Mouse (Mus musculus): ENCODE results near the gene Hspg2. TPM values are rescaled to one million over a fixed set of nuclear protein-coding genes. Genes with fewer than 3 reads are reported as not detected.

The Hspg2 gene
- polyA plus RNA-seq, 1 experiment from 2014 or later: 15.2 TPM

- peaks cover 77% of the 10 kb centered on the region for H3K4me1 ChIP-seq (replicated peaks)
- no peak overlapping the region for H3K4me3 ChIP-seq
- no peaks in the 10 kb centered on the region for H3K9me3 ChIP-seq
- 44% methylated on average over 11 of the region's 11 CpGs for WGBS
- peak overlapping the region; percentile 84 for H3K27ac ChIP-seq
- no peaks in the 10 kb centered on the region for H3K36me3 ChIP-seq
- no peaks in the 10 kb centered on the region for H3K27me3 ChIP-seq (ENCODE audit: insufficient read depth, poor library complexity, severe bottlenecking)
- no peak for DNase-seq (ENCODE audit: low spot score)
Observed at GRCm38 (mm10) chr4:137488038-137488437, 19.5 kb downstream of the Hspg2 start.

DNA sequence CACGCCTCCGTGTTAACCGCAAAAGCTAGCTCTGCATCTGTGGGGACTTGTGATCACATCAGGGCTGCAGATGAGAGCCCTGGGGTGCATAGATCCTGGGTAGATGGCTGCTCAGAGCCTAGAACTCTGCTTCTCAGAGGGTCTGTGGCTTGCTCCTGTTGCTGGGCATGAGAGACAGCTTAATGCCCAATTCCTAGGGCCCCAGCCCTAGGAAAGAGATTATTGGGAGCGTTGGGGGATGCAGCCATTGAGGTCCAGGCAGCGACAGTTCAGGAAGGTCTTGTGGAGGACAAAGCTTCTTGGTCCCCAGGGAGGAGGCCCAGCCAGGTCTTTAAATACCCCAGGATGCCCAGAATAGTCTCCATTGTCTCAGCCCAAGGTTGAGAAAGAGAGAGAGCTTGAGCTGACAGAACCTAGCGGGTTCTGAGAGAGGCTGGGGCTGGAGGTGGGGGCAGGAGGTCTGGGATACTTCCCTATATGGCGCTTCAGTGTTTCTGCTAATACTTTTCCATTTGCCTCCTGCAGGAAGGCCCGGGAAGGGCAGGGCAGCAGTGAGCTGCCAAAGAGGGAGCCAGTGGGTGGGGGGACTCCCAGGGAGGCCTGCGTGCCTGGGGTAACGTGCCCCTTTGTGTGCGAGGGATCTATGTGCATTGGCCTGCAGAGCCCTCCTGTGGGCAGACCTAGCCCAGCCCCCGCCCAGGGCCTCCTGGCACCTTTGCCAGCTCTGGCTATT lies 20.2 kb downstream of the Hspg2 start:
- Histone ChIP-seq H3K27me3 (ENCODE audit: insufficient read depth, poor library complexity, severe bottlenecking) (no peaks in the 10 kb centered on the region), H3K36me3 (no peaks in the 10 kb centered on the region), H3K4me3 (no peak overlapping the region), H3K9me3 (no peaks in the 10 kb centered on the region), H3K27ac (peak overlapping the region; percentile 84), H3K4me1 (replicated peaks) (peaks cover 74% of the 10 kb centered on the region)
- peak; percentile 62 for DNase-seq (ENCODE audit: low spot score)
- 11% methylated on average over 12 of the region's 12 CpGs for WGBS

- H3K27me3 ChIP-seq (ENCODE audit: insufficient read depth, poor library complexity, severe bottlenecking): no peaks in the 10 kb centered on the region
- 58% methylated on average over 8 of the region's 8 CpGs for WGBS
- no peaks in the 10 kb centered on the region for H3K9me3 ChIP-seq
- H3K4me1 ChIP-seq (replicated peaks): peaks cover 71% of the 10 kb centered on the region
- no peak overlapping the region for H3K4me3 ChIP-seq
- H3K27ac ChIP-seq: peak overlapping the region; percentile 84
- DNase-seq (ENCODE audit: low spot score): no peak
- no peaks in the 10 kb centered on the region for H3K36me3 ChIP-seq
Observed at GRCm38 (mm10) chr4:137489996-137490395, 21.4 kb downstream of the Hspg2 start.

GRCm38 (mm10) chr4:137492563-137492962 lies 24.0 kb downstream of the Hspg2 start:
- peaks cover 66% of the 10 kb centered on the region for H3K4me1 ChIP-seq (replicated peaks)

DNA sequence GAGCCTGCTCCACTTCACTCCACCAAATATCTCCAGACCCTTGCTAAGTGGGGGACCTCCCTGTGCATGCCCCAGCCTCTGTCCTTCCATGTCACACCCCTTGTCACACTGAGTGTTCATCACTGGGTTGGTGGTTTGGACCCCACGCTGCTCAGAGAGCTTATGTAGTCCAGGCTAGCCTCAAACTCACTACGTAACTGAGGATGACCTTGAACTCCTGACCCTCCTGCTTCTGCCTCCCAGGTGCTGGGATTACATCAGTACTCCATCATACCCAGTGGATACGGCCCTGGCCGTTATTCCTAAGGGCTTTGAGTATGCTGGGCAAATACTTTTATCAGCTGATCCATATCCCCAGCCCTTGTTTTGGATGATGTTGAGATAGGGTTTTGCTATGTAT lies 24.6 kb downstream of the Hspg2 start:
- no peak for DNase-seq (ENCODE audit: low spot score)
- Histone ChIP-seq H3K4me1 (replicated peaks) (peaks cover 66% of the 10 kb centered on the region), H3K36me3 (no peaks in the 10 kb centered on the region), H3K9me3 (no peaks in the 10 kb centered on the region), H3K27ac (no peak overlapping the region), H3K27me3 (ENCODE audit: insufficient read depth, poor library complexity, severe bottlenecking) (no peaks in the 10 kb centered on the region), H3K4me3 (no peak overlapping the region)
- 90% methylated on average over 4 of the region's 4 CpGs for WGBS

More at GRCm38 (mm10) chr4:137492563-137492962, 24.0 kb downstream of the Hspg2 start:
- no peaks in the 10 kb centered on the region for H3K27me3 ChIP-seq (ENCODE audit: insufficient read depth, poor library complexity, severe bottlenecking)
- H3K36me3 ChIP-seq: no peaks in the 10 kb centered on the region
- no peak overlapping the region for H3K4me3 ChIP-seq
- no peaks in the 10 kb centered on the region for H3K9me3 ChIP-seq
- DNase-seq (ENCODE audit: low spot score): no peak
- WGBS: 82% methylated on average over 11 of the region's 11 CpGs
- H3K27ac ChIP-seq: no peak overlapping the region

DNA sequence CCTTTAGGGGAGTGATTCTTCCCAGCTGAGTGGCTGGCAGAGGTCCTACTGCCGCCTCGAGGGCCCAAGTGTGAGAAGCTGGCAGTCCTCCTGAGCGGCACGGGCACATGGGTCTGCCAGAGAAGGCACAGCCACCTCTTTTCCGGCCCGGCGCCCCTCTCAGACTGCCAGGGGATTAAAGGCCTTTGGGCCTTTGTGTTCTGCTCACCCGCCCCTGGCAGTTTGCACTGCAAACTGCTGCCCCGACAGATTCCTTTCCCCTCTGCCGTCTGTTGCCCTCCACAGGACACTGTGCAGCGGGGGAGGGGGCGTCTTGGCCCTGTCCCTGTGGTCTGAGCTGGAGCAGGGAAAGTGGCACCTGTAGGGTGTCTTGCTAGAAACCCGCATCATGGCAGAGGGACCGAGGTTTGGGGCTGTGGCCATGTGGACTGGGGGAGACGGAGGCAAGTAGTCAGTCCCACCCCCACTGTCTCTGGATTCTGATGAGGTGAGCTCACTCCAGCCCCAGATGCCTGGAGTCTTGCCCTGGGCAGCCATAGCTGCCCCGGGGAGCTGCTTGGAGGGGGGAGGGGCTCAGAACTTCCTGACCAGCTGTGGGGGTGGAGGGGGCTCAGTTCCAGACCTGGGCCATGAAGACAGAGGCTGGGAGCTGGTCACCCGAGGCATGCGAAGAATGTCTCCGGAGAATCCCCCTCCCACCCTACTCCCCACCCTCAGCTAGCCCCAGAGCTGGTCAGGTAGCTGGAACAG lies 26.4 kb downstream of the Hspg2 start:
- no peak overlapping the region for H3K4me3 ChIP-seq
- peak overlapping the region; percentile 87 for H3K27ac ChIP-seq
- 8% methylated on average over 19 of the region's 19 CpGs for WGBS
- no peaks in the 10 kb centered on the region for H3K9me3 ChIP-seq
- DNase-seq (ENCODE audit: low spot score): peak; percentile 60
- H3K4me1 ChIP-seq (replicated peaks): peaks cover 66% of the 10 kb centered on the region
- H3K27me3 ChIP-seq (ENCODE audit: insufficient read depth, poor library complexity, severe bottlenecking): no peaks in the 10 kb centered on the region
- H3K36me3 ChIP-seq: no peaks in the 10 kb centered on the region

DNA sequence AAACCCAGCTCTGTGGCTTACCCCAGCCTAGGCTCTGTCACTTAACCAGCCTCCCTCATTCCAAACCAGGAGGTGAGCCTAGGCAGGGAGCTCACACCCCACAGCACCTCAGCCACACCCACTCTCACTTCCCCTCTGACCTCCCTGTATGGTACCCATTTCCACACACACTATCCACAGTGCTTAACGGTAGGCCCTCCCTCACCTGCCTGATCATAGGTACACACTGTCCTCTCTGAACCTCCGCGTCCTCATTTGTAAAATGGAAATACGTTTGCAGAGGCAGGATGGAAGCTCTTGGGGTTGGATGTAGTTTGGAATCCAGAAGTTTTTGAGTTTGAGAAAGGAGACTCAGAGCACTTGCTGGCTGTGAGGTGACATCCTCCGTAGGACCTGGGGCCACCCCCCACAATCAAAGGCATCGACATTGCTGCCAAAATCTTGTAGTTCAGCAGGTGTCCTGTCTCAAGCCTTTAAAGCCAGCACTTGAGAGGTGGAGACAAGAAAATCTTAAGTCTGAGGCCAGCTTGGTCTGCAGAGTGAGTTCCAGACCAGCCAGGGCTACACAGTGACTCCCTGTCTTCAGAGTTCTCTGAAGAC lies 27.0 kb downstream of the Hspg2 start:
- Histone ChIP-seq H3K4me3 (no peak overlapping the region), H3K4me1 (replicated peaks) (peaks cover 65% of the 10 kb centered on the region), H3K27ac (peak overlapping the region; percentile 87), H3K9me3 (no peaks in the 10 kb centered on the region), H3K27me3 (ENCODE audit: insufficient read depth, poor library complexity, severe bottlenecking) (no peaks in the 10 kb centered on the region), H3K36me3 (no peaks in the 10 kb centered on the region)
- 62% methylated on average over 6 of the region's 6 CpGs for WGBS
- DNase-seq (ENCODE audit: low spot score): no peak

DNA sequence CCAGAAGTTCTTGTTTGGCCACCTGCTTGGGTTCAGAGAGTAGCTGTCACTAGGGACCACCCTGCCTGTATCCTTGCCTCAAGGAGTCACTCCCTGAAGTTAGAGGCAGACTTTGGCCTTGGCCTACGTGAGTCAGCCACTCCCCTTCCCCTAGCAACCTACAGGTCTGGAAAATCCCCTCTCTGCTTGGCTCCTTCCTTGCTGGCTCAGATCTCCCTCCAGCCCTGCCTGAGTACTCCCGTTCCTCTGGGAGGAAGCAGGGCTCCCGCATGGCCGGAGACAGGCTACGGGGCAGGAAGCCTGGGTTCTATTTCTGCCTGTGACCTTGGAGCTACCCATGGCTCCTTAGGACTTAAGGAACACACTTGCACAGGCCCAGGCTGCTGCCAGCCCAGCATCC lies 28.8 kb downstream of the Hspg2 start:
- DNase-seq (ENCODE audit: low spot score): no peak
- 73% methylated on average over 5 of the region's 5 CpGs for WGBS
- peaks cover 63% of the 10 kb centered on the region for H3K4me1 ChIP-seq (replicated peaks)
- H3K4me3 ChIP-seq: no peak overlapping the region
- H3K27me3 ChIP-seq (ENCODE audit: insufficient read depth, poor library complexity, severe bottlenecking): no peaks in the 10 kb centered on the region
- peaks cover 15% of the 10 kb centered on the region for H3K36me3 ChIP-seq
- H3K9me3 ChIP-seq: no peaks in the 10 kb centered on the region
- H3K27ac ChIP-seq: peak overlapping the region; percentile 68

DNA sequence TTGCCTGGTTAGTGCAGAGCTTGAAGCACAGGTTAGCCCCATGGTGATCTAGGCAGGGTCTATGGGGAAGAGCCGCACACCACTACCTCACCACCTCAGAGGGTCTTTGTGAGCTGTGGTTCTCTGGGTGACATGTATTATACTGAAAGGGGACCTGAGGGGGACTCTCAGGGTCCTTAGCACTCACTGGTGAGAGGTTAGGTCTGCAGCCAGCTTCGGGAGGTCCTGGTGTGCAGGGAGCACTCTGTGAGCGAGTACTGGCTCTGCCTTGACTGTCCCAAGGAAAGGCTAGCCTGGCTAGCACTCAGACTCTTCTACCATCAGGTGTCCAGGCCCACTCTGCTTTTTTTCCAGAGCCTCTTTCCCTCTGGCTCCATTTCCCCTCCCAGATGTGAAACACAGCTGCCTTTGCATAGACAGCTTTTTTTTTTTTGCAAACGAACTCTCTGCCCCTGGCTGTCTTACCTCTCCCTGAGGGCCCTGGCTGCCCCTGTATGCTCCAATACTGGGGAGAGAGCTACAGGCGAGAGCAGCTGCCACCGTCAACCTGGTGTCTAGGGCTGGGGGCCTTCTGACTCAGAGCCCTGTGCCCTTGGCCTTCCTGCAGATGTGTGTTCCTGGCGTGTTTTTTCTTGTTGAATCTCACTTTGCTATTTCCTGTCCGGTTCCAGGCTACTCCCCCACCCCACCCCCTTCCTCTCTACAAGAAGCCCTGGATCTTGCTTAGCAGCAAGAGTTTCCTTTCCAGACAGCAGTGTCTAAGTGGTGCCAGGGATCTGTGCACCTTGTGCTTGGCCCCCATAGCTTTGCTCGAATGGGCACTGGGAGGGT lies 29.5 kb downstream of the Hspg2 start:
- peak; percentile 30 for DNase-seq (ENCODE audit: low spot score)
- peaks cover 22% of the 10 kb centered on the region for H3K36me3 ChIP-seq
- H3K27ac ChIP-seq: peak overlapping the region; percentile 68
- H3K4me3 ChIP-seq: peak overlapping the region; percentile 3; the same call in 1 of the 2 replicates
- peaks cover 64% of the 10 kb centered on the region for H3K4me1 ChIP-seq (replicated peaks)
- H3K27me3 ChIP-seq (ENCODE audit: insufficient read depth, poor library complexity, severe bottlenecking): no peaks in the 10 kb centered on the region
- no peaks in the 10 kb centered on the region for H3K9me3 ChIP-seq
- WGBS: 61% methylated on average over 9 of the region's 9 CpGs

GRCm38 (mm10) chr4:137498882-137499583 lies 30.5 kb downstream of the Hspg2 start:
- DNase-seq (ENCODE audit: low spot score): no peak
- no peaks in the 10 kb centered on the region for H3K9me3 ChIP-seq
- H3K27ac ChIP-seq: peak overlapping the region; percentile 8
- no peak overlapping the region for H3K4me3 ChIP-seq
- no peaks in the 10 kb centered on the region for H3K27me3 ChIP-seq (ENCODE audit: insufficient read depth, poor library complexity, severe bottlenecking)
- 88% methylated on average over 9 of the region's 9 CpGs for WGBS
- H3K36me3 ChIP-seq: peaks cover 31% of the 10 kb centered on the region
- peaks cover 70% of the 10 kb centered on the region for H3K4me1 ChIP-seq (replicated peaks)

DNA sequence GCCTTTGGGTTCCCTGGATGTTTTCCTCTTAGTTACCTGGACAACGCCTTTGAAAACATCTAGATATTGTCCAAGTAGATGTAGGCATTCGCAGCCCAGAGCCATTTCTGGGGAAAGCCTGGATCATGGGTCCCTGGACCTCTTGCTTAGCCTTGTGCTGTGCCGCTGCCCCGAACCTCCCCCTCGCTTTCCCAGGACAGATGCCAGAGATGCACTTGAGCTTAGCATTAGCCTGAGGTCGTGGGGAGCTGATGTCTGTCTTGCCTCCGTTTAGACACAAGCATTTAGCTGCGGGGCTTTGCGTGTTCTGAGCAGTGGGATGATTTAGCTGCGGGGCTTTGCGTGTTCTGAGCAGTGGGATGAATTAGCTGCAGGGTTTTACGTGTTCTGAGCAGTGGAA lies 31.6 kb downstream of the Hspg2 start:
- WGBS: 87% methylated on average over 12 of the region's 12 CpGs
- Histone ChIP-seq H3K9me3 (no peaks in the 10 kb centered on the region), H3K27ac (no peak overlapping the region), H3K4me3 (no peak overlapping the region), H3K36me3 (peaks cover 35% of the 10 kb centered on the region), H3K27me3 (ENCODE audit: insufficient read depth, poor library complexity, severe bottlenecking) (no peaks in the 10 kb centered on the region), H3K4me1 (replicated peaks) (peaks cover 59% of the 10 kb centered on the region)
- no peak for DNase-seq (ENCODE audit: low spot score)

- Histone ChIP-seq H3K27me3 (ENCODE audit: insufficient read depth, poor library complexity, severe bottlenecking) (no peaks in the 10 kb centered on the region), H3K36me3 (peaks cover 35% of the 10 kb centered on the region), H3K4me3 (no peak overlapping the region), H3K27ac (no peak overlapping the region), H3K4me1 (replicated peaks) (peaks cover 51% of the 10 kb centered on the region), H3K9me3 (no peaks in the 10 kb centered on the region)
- no peak for DNase-seq (ENCODE audit: low spot score)
- 88% methylated on average over 5 of the region's 5 CpGs for WGBS
Observed at GRCm38 (mm10) chr4:137500953-137501352, 32.4 kb downstream of the Hspg2 start.

All from hindbrain, embryonic 10.5 days (tissue).